Comparison of ENCODE assay signal across 8 mouse cellular contexts in the genomic region with DNA sequence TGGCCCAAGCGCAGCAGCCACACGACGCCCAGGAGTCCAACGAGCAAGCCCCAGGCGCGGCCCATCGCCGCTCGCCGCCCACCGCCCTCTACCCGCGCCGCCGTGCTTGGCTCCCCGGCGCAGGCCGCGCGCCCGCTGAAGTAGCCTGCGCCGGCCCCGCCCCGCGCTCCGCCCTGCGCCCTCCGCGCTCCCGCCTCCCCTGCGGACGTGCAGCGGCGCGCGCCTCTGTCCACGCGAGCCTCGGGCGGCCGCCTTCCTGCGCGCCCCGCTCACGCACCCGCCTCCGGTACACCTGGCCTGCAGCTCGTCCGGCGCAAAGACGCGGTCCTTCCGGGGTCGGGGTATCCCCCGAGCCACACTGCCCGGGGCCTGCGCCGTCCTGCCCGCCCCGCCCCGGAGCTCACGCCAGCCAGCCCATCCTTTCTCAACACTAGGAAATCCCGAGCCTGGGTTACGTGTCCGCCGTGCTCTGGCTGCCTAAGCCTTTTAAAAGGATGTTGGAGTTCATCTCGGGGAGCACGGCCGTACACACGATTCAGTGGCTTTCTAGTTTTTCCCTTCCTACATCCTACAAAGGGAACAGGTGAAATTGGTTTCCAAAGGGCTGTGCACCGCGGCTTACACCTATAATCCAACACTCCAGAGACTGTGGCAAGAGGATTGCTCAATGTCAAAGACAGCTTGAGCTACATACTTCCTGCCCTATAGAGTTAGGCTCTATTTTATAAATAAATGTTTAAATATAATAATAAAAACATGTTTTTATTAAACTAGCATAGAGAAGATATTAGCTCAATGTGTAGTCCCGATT. TPM values are rescaled to one million over a fixed set of nuclear protein-coding genes. Genes with fewer than 3 reads are reported as not detected.
DNase-seq lines count a peak whose midpoint lies in the region; ATAC-seq lines count a peak whose summit lies in the region.

A gene (minus strand): TSS at position 346 of the 811 bp plus-strand sequence.

- no peaks in the 10 kb centered on the region for H3K36me3 ChIP-seq in intestine, embryonic 14.5 days (ENCODE audit: control insufficient read depth, insufficient read depth, low read length)

- peaks cover 9% of the 10 kb centered on the region for H3K4me1 ChIP-seq in intestine, embryonic 14.5 days (replicated peaks; ENCODE audit: control insufficient read depth, insufficient read depth, low read length)

- no peaks in the 10 kb centered on the region for H3K9me3 ChIP-seq in intestine, embryonic 14.5 days (ENCODE audit: control insufficient read depth, low read length)

- ATAC-seq in intestine, embryonic 14.5 days (replicated peaks; ENCODE audit: low FRiP score, low TSS enrichment, low read depth) = peak; percentile 95
- ATAC-seq in megakaryocyte-erythroid progenitor cell, adult 5-6 weeks (replicated peaks; ENCODE audit: low FRiP score, low TSS enrichment, poor library complexity, severe bottlenecking) = peak; percentile 45

- peak within 1 kb of the TSS; percentile 93 for H3K27ac ChIP-seq in intestine, embryonic 14.5 days (ENCODE audit: low read depth)

- peak within 1 kb of the TSS; percentile 93 for H3K4me3 ChIP-seq in intestine, embryonic 14.5 days (ENCODE audit: low read depth, low read length)

- H3K27me3 ChIP-seq in intestine, embryonic 14.5 days (replicated peaks; ENCODE audit: control insufficient read depth, insufficient read depth, low read length) = no peaks in the 10 kb centered on the region

- peak; percentile 89 to 90 for DNase-seq in adrenal gland, adult 18-20 months (ENCODE audit: low spot score in 2 of 2)
- peak; percentile 94 for DNase-seq in embryo, embryonic 11 days
- peak; percentile 82 for DNase-seq in gastrocnemius, postnatal 25 days
- peak; percentile 93 for DNase-seq in intestine, embryonic 14.5 days (ENCODE audit: low spot score)
- peak; percentile 70 to 84 for DNase-seq in left cerebral cortex, postnatal 14 days (ENCODE audit: low spot score in 2 of 2)
- DNase-seq in right cerebral cortex, postnatal 14 days = peak; percentile 80
- peak; percentile 79 for DNase-seq in urinary bladder, postnatal 25 days (ENCODE audit: low spot score)

- WGBS in intestine, embryonic 14.5 days = 2% methylated on average over 69 of the region's 74 CpGs

- H3K4me2 ChIP-seq in intestine, embryonic 14.5 days (ENCODE audit: low read length) = peak within 1 kb of the TSS; percentile 82

- intact Hi-C loops in left cerebral cortex, postnatal 14 days (cut with DNase I) = no loop called here

- peak within 1 kb of the TSS; percentile 81 for H3K9ac ChIP-seq in intestine, embryonic 14.5 days (ENCODE audit: low read length)

RNA-seq across cellular contexts. Expression of the gene that starts here (rescaled TPM):
- total RNA-seq in adrenal gland, adult 18-20 months (2021) = 10 to 100 TPM; 34.6 to 46.5 TPM
- 1 to 10 TPM; 5.0 to 8.6 TPM for total RNA-seq in gastrocnemius, postnatal 25 days (2021)
- 44.6 and 46.7 TPM in 2 replicates for polyA plus RNA-seq in intestine, embryonic 14.5 days (2014; fragmentation: Nextera tagmentation; extraction: Ambion mirVana)
- 10 to 100 TPM; 30.1 to 37.5 TPM for total RNA-seq in left cerebral cortex, postnatal 14 days (2021)
- total RNA-seq in megakaryocyte-erythroid progenitor cell, adult 5-6 weeks (2014; fragmentation: Nextera tagmentation) = 30.3 and 31.8 TPM in 2 replicates
- 29.7 and 32.3 TPM in 2 replicates for total RNA-seq in megakaryocyte-erythroid progenitor cell, adult 5-6 weeks (2017)

Comparison
In these comparisons a context has a peak if more than half of its experiments do, and no peak if none do; other contexts are left out.
1. Peak in every context shown above with its lines: DNase-seq, ATAC-seq, H3K4me3 ChIP-seq and H3K27ac ChIP-seq.